Mouse (Mus musculus) MEL (cell line): ENCODE results near the gene Chmp2b. TPM values are rescaled to one million over a fixed set of nuclear protein-coding genes. Genes with fewer than 3 reads are reported as not detected.

Source experiments
- DNase-seq: peaks from one replicate; pipeline ENCODE4 v3.0.0; 2011; ENCODE audit warnings: low read depth, low spot score
- H3K27ac ChIP-seq: 2 replicates; pipeline ENCODE4 v1.5.1; 2012; ENCODE audit warnings: low read depth, mild to moderate bottlenecking, control low read depth, low read length, moderate library complexity; ENCODE audit not compliant: control insufficient read depth
- H3K27me3 ChIP-seq, 2 experiments: fragments of 150-350 bp in 1 of 2; sonication (generic) in 1 of 2; 2 replicates each; pipeline ENCODE4 v1.6.1; 2012; ENCODE audit warnings: low read length in 2 of 2, mild to moderate bottlenecking in 2 of 2, improper control_type of control experiment in 1 of 2, moderate library complexity in 1 of 2; ENCODE audit not compliant: insufficient read depth in 2 of 2, control insufficient read depth in 1 of 2
- H3K36me3 ChIP-seq, 2 experiments: 2 replicates each; pipeline ENCODE4 v1.6.1; 2012 to 2014; ENCODE audit warnings: low read length in 2 of 2, improper control_type of control experiment in 1 of 2, inconsistent platforms in 1 of 2, mild to moderate bottlenecking in 1 of 2; ENCODE audit not compliant: insufficient read depth in 2 of 2, control insufficient read depth in 1 of 2
- H3K4me1 ChIP-seq, 2 experiments: fragments of 150-350 bp in 1 of 2; sonication (generic) in 1 of 2; 2 replicates each; pipeline ENCODE4 v1.6.1; 2012; ENCODE audit warnings: low read length in 2 of 2, improper control_type of control experiment in 1 of 2, mild to moderate bottlenecking in 1 of 2; ENCODE audit not compliant: insufficient read depth in 2 of 2, control insufficient read depth in 1 of 2
- H3K4me3 ChIP-seq, 2 experiments: fragments of 150-350 bp in 1 of 2; sonication (generic) in 1 of 2; 2 replicates each; pipeline ENCODE4 v1.5.1; 2012; ENCODE audit warnings: low read depth in 2 of 2, low read length in 2 of 2, mild to moderate bottlenecking in 2 of 2, moderate library complexity in 2 of 2, control low read depth in 1 of 2, improper control_type of control experiment in 1 of 2; ENCODE audit not compliant: control insufficient read depth in 1 of 2, insufficient read depth in 1 of 2
- H3K79me2 ChIP-seq: 2 replicates; pipeline ENCODE4 v1.6.1; 2012; ENCODE audit warnings: mild to moderate bottlenecking, low read length, moderate library complexity; ENCODE audit not compliant: control insufficient read depth, poor library complexity, insufficient read depth
- H3K9ac ChIP-seq: 2 replicates; pipeline ENCODE4 v1.6.1; 2012; ENCODE audit warnings: low read depth, mild to moderate bottlenecking, control low read depth, low read length, moderate library complexity; ENCODE audit not compliant: control insufficient read depth, poor library complexity, severe bottlenecking
- H3K9me3 ChIP-seq: fragments of 150-350 bp; sonication (generic); replicated peaks from 2 replicates; pipeline ENCODE4 v1.6.1; 2012; ENCODE audit warnings: mild to moderate bottlenecking, low read length, improper control_type of control experiment, moderate library complexity; ENCODE audit not compliant: insufficient read depth
- ETS1 ChIP-seq: IDR thresholded peaks from 2 replicates; pipeline ENCODE4 v1.6.1; 2012; ENCODE audit warnings: low read depth, mild to moderate bottlenecking, inconsistent platforms, low read length, improper control_type of control experiment, moderate library complexity
- GABPA ChIP-seq: IDR thresholded peaks from 2 replicates; pipeline ENCODE4 v1.6.1; 2012; ENCODE audit warnings: low read depth, mild to moderate bottlenecking, inconsistent platforms, low read length, improper control_type of control experiment, moderate library complexity
- KAT2A ChIP-seq: conservative IDR thresholded peaks from 2 replicates; pipeline ENCODE4 v1.6.1; 2012; ENCODE audit warnings: low read depth, low read length, improper control_type of control experiment, inconsistent platforms
- MAFK ChIP-seq: IDR thresholded peaks from 2 replicates; pipeline ENCODE4 v1.6.1; 2011; ENCODE audit warnings: low read depth, mild to moderate bottlenecking, low read length, improper control_type of control experiment, borderline replicate concordance
- MAX ChIP-seq: IDR thresholded peaks from 2 replicates; pipeline ENCODE4 v1.6.1; 2011; ENCODE audit warnings: low read length, improper control_type of control experiment
- MEF2A ChIP-seq: IDR thresholded peaks from 2 replicates; pipeline ENCODE4 v1.6.1; 2014; ENCODE audit warnings: low read depth, mild to moderate bottlenecking, inconsistent platforms, low read length, improper control_type of control experiment; ENCODE audit not compliant: poor library complexity, insufficient replicate concordance, severe bottlenecking; ENCODE audit errors: extremely low read depth
- MYB ChIP-seq: IDR thresholded peaks from 2 replicates; pipeline ENCODE4 v1.6.1; 2011; ENCODE audit warnings: mild to moderate bottlenecking, low read depth, low read length, improper control_type of control experiment
- MYC ChIP-seq: IDR thresholded peaks from 2 replicates; pipeline ENCODE4 v1.6.1; 2011; ENCODE audit warnings: low read depth, mild to moderate bottlenecking, low read length, improper control_type of control experiment, moderate library complexity
- NELFE ChIP-seq: IDR thresholded peaks from 2 replicates; pipeline ENCODE4 v1.6.1; 2011; ENCODE audit warnings: low read depth, low read length, improper control_type of control experiment
- NRF1 ChIP-seq: IDR thresholded peaks from 2 replicates; pipeline ENCODE4 v1.6.1; 2014; ENCODE audit warnings: low read depth, mild to moderate bottlenecking, inconsistent platforms, low read length, improper control_type of control experiment, moderate library complexity; ENCODE audit not compliant: poor library complexity, insufficient read depth, severe bottlenecking
- POLR2A ChIP-seq, 2 experiments: IDR thresholded peaks; 2 replicates each; pipeline ENCODE4 v1.6.1; 2011 to 2012; ENCODE audit warnings: low read length in 2 of 2, mild to moderate bottlenecking in 2 of 2, control low read depth in 1 of 2, improper control_type of control experiment in 1 of 2, low read depth in 1 of 2, moderate library complexity in 1 of 2; ENCODE audit not compliant: control insufficient read depth in 1 of 2, insufficient read depth in 1 of 2, poor library complexity in 1 of 2
- POLR2AphosphoS5 ChIP-seq: IDR thresholded peaks from 2 replicates; pipeline ENCODE4 v1.6.1; 2012; ENCODE audit warnings: low read depth, borderline replicate concordance, mild to moderate bottlenecking, inconsistent platforms, low read length, moderate library complexity, mixed read lengths
- RAD21 ChIP-seq: IDR thresholded peaks from 2 replicates; pipeline ENCODE4 v1.6.1; 2011; ENCODE audit warnings: mild to moderate bottlenecking, low read depth, low read length, improper control_type of control experiment
- RCOR1 ChIP-seq: IDR thresholded peaks from 2 replicates; pipeline ENCODE4 v1.6.1; 2012; ENCODE audit warnings: low read depth, mild to moderate bottlenecking, inconsistent platforms, low read length, improper control_type of control experiment
- SIN3A ChIP-seq: IDR thresholded peaks from 2 replicates; pipeline ENCODE4 v1.6.1; 2012; ENCODE audit warnings: low read length, improper control_type of control experiment, inconsistent platforms
- TBP ChIP-seq: IDR thresholded peaks from 2 replicates; pipeline ENCODE4 v1.8.0; 2011; ENCODE audit warnings: low read depth, low read length, improper control_type of control experiment
- USF2 ChIP-seq, 2 experiments: IDR thresholded peaks; 2 replicates each; pipeline ENCODE4 v1.6.1; 2011 to 2012; ENCODE audit warnings: improper control_type of control experiment in 2 of 2, low read length in 2 of 2, borderline replicate concordance in 1 of 2, inconsistent platforms in 1 of 2, low read depth in 1 of 2, mild to moderate bottlenecking in 1 of 2; ENCODE audit not compliant: insufficient read depth in 1 of 2
- ZC3H11A ChIP-seq: IDR thresholded peaks from 2 replicates; pipeline ENCODE4 v1.6.1; 2012; ENCODE audit warnings: low read depth, mild to moderate bottlenecking, inconsistent platforms, low read length, improper control_type of control experiment
- ZKSCAN1 ChIP-seq: IDR thresholded peaks from 2 replicates; pipeline ENCODE4 v1.6.1; 2012; ENCODE audit warnings: low read depth, mild to moderate bottlenecking, inconsistent platforms, low read length, improper control_type of control experiment, moderate library complexity
- polyA plus RNA-seq, 2 experiments: library from polyadenylated mRNA; stranded (reverse) in 1 of 2; unstranded in 1 of 2; fragments of >175 nt in 1 of 2; fragments of >200 nt in 1 of 2; gene quantifications; 2 replicates each; pipeline versions ENCODE4 v1.2.1 to v1.2.4; 2012; ENCODE audit warnings: low replicate concordance in 2 of 2, low read depth in 1 of 2; ENCODE audit not compliant: insufficient read length in 2 of 2, insufficient read depth in 1 of 2, missing spikeins in 1 of 2
- total RNA-seq: library from RNA; depleted of rRNA; stranded (reverse); fragments of 300-350 nt; gene quantifications from 2 replicates; pipeline ENCODE4 v1.2.3, GENCODE M21; 2012

The Chmp2b gene
- total and polyA plus RNA-seq, 3 experiments = 18.9 to 114 (median 25.9) TPM

DNA sequence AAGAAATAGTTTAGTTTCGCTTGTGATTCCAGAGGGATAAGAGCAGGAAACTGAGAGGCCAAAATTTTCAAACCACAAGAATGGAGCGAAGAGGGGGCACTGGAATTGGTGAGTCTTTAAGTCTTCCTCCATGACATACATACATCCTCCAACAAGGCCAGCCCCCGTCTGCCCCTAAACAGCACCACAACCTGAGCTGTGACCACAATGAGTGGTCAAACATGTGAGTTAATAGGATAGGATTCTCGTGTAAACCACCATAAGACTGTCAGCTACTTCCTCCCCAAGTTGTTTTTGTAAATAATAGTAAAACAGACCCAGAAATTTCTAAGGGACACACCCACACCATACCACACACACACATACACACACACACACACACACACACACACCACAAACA is 6.3 kb upstream of the Chmp2b start:
- no peaks in the 10 kb centered on the region for H3K4me1 ChIP-seq
- no peak overlapping the region for H3K4me3 ChIP-seq
- DNase-seq = no peak
- no peak overlapping the region for H3K9ac ChIP-seq
- H3K79me2 ChIP-seq = no peaks in the 10 kb centered on the region
- TF ChIP-seq MEF2A = no peak
- no peak for TF ChIP-seq MYC
- no peak for TF ChIP-seq POLR2A (IDR thresholded peaks at IDR 0.05; ENCODE audit: control insufficient read depth in 1 of 2, insufficient read depth in 1 of 2, low read depth in 1 of 2, low read length in 2 of 2, poor library complexity in 1 of 2)
- TF ChIP-seq NRF1 = no peak
- TF ChIP-seq MAFK = no peak
- TF ChIP-seq NELFE = no peak
- no peak for TF ChIP-seq ZKSCAN1
- TF ChIP-seq USF2 (IDR thresholded peaks at IDR 0.05; ENCODE audit: borderline replicate concordance in 1 of 2, insufficient read depth in 1 of 2, low read depth in 1 of 2, low read length in 2 of 2) = no peak
- no peak overlapping the region for H3K27ac ChIP-seq
- H3K9me3 ChIP-seq = no peaks in the 10 kb centered on the region
- H3K36me3 ChIP-seq = no peaks in the 10 kb centered on the region
- no peaks in the 10 kb centered on the region; a peak in 1 of 4 replicates for H3K27me3 ChIP-seq

DNA sequence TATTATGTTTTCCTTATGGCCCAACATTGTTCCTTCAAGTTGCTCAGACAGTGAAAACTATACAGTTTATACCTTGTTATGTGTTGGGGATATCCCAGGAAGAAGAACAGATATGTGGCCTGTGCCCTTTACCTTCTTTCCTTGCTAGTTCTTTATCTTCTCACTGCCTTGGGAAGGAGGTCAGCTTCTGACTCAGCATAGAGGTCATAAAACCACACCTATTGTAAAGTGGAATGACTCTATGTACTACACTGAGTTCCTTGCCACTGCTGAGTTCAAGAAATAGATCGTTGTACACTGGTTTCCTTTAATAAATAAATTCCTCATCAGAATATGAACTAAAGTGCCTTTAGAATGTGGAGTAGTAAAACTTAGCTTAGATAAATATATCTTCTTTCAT is 2.4 kb upstream of the Chmp2b start:
- Histone ChIP-seq H3K4me3 (no peak overlapping the region), H3K9me3 (no peaks in the 10 kb centered on the region), H3K79me2 (peaks cover 5% of the 10 kb centered on the region; the same call in 1 of the 2 replicates), H3K27me3 (no peaks in the 10 kb centered on the region), H3K36me3 (peaks cover 0 to 3% of the 10 kb centered on the region in 2 experiments; a peak in 2 of 4 replicates), H3K4me1 (peaks cover 3 to 5% of the 10 kb centered on the region in 2 experiments; a peak in 3 of 4 replicates), H3K9ac (no peak overlapping the region), H3K27ac (no peak overlapping the region)
- no peak for DNase-seq
- TF ChIP-seq GABPA (no peak), ETS1 (no peak), POLR2AphosphoS5 (no peak), MYB (no peak), SIN3A (no peak), MAX (no peak), KAT2A (no peak), RCOR1 (no peak), ZC3H11A (no peak), TBP (no peak), RAD21 (no peak)
